Mouse (Mus musculus) c-Kit-positive CD71-positive TER-119-negative erythroid progenitor cells, embryonic 14.5 days (primary cell): ENCODE results near the gene Mecom.

Source experiments
- DNase-seq: peaks from one replicate; pipeline ENCODE4 v3.0.0-alpha.2; 2013; ENCODE audit warnings: low read depth

Mecom gene

DNA sequence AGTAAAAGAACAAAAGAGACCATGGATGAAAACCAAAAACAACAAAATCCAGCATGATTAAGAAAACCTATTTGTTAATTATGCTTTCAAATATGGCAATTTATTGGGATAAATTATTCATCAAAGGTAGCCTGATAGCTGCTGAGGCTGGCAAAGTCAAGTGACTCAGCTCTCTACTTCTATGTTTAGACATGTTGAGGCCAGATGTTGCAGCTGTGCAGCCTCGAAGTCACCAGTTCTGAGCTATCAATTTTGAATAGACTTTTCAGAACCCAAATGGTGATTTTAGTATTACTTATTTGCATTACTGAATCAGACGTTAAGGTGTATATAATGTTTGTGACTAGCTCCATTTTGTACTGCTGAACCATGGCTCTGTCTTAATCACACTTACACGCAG, 588.8 kb downstream of the Mecom start:
- no peak for DNase-seq

DNA sequence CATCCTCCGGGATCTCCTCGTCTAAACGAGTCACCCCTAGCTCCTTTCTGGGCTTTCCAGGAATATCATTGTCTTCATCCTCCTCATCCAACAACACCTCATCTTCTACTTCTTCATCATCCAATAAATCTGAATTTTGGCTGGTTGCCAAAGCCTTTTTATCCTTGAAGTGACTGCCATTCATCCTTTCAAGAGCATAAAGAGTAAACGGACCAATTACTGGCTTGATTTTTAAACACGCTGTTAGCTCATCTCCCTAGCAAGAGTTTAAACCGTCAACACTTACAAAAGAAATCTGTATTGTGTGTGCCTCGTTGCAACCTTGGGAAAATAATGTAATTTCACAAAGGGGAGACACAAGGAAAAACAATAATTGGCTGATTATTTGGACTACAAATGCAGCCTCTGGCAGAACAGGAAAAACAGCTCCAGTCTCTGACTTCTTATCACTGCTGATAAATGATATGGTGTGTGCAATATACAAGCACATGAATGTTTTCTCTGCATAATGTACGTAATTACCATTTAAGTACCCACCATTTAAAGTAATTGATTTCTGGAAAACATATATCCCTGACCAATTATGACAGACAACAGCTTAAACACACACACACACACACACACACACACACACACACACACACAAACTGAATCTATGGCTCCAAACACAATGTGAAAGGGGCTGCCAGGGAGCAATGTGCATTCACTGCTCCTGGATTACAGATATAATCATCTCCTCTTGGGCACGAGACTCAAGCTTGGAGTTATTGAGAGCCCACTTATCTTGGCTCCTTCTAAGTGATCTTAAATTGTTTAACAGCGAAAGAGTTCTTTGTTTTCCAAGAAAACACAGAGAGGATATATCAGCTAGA, 590.2 kb downstream of the Mecom start:
- no peak for DNase-seq

DNA sequence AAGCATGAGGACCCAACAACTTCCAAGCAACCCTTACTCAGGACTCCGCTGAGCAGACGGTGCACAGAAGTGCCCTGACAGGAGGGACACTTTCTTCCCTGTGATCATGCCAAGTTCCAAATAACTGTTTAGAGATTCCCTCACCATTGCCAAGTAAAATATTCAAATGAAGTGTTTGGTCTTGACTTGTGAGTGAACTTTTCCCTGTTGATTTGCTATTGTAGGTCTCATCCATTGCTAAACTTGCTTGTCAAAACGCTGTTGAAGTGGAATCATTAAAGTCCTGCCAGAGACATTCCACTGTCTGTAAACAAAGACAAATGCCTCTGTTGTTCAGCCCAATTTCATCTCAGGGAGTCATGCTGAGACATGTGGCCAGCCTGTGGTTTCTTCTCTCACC, 594.5 kb downstream of the Mecom start:
- DNase-seq = no peak

DNA sequence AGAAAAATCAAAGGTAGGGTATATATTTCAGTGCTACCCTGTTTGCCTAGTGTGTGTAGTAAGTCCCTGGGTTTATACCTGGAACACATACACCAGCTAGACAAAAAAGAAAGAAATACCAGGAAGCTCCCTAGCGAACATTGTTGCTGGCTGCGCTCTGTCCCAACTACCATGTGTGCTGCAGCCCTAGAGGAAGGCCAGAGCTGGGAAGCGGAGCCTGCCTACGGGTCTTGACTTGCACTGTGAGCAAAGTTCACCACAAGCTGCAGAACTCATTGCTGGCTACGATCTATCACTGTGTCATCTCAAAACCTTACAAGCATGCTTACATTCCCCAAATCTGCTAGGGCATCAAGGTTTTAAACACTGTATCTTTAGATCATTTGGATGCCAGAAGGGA, 597.0 kb downstream of the Mecom start:
- no peak for DNase-seq

DNA sequence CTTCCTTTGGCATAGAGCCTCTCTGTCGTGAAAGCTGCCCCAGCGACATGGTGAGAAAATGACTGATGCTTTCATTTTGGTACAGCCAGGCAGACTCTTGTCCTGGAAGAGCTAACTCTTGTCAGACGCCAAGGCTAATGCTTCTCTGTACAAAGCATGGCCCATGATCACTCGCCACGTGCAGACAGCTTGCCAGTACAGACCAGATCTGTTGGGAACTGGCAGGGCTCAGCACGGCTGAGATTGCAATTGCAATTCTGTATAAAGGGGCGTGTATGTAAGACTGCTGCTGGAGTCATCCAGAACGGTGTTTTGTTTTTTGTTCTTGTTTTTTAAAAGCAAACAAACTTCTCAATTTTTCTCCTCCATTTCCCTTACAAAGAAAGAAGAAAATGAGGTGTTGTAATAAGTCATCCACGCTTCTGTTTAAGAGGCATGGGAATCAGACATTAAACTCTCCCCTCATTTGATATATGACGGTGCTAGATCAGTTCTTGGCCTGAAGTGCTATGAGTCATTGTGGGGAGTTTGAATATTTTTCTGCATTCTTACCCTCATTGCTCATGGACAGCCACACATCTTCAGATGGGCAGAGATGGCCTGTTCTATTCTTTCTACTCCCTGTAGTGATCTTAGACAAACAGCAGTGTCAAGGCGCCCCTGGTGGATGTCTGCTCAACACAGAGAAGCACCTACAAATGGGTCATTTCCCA, 644.1 kb downstream of the Mecom start:
- no peak for DNase-seq
